Mouse (Mus musculus) MEL (cell line): Measurements from ENCODE around the gene Eps15. TPM values are rescaled to one million over a fixed set of nuclear protein-coding genes. Genes with fewer than 3 reads are reported as not detected.

Experiments
- DNase-seq: peaks from one replicate; pipeline ENCODE4 v3.0.0; 2011; ENCODE audit warnings: low read depth, low spot score
- H3K27ac ChIP-seq: 2 replicates; pipeline ENCODE4 v1.5.1; 2012; ENCODE audit warnings: low read depth, mild to moderate bottlenecking, control low read depth, low read length, moderate library complexity; ENCODE audit not compliant: control insufficient read depth
- H3K27me3 ChIP-seq, 2 experiments: fragments of 150-350 bp in 1 of 2; sonication (generic) in 1 of 2; 2 replicates each; pipeline ENCODE4 v1.6.1; 2012; ENCODE audit warnings: low read length in 2 of 2, mild to moderate bottlenecking in 2 of 2, improper control_type of control experiment in 1 of 2, moderate library complexity in 1 of 2; ENCODE audit not compliant: insufficient read depth in 2 of 2, control insufficient read depth in 1 of 2
- H3K36me3 ChIP-seq, 2 experiments: 2 replicates each; pipeline ENCODE4 v1.6.1; 2012 to 2014; ENCODE audit warnings: low read length in 2 of 2, improper control_type of control experiment in 1 of 2, inconsistent platforms in 1 of 2, mild to moderate bottlenecking in 1 of 2; ENCODE audit not compliant: insufficient read depth in 2 of 2, control insufficient read depth in 1 of 2
- H3K4me1 ChIP-seq, 2 experiments: fragments of 150-350 bp in 1 of 2; sonication (generic) in 1 of 2; 2 replicates each; pipeline ENCODE4 v1.6.1; 2012; ENCODE audit warnings: low read length in 2 of 2, improper control_type of control experiment in 1 of 2, mild to moderate bottlenecking in 1 of 2; ENCODE audit not compliant: insufficient read depth in 2 of 2, control insufficient read depth in 1 of 2
- H3K4me3 ChIP-seq, 2 experiments: fragments of 150-350 bp in 1 of 2; sonication (generic) in 1 of 2; 2 replicates each; pipeline ENCODE4 v1.5.1; 2012; ENCODE audit warnings: low read depth in 2 of 2, low read length in 2 of 2, mild to moderate bottlenecking in 2 of 2, moderate library complexity in 2 of 2, control low read depth in 1 of 2, improper control_type of control experiment in 1 of 2; ENCODE audit not compliant: control insufficient read depth in 1 of 2, insufficient read depth in 1 of 2
- H3K79me2 ChIP-seq: 2 replicates; pipeline ENCODE4 v1.6.1; 2012; ENCODE audit warnings: mild to moderate bottlenecking, low read length, moderate library complexity; ENCODE audit not compliant: control insufficient read depth, poor library complexity, insufficient read depth
- H3K9ac ChIP-seq: 2 replicates; pipeline ENCODE4 v1.6.1; 2012; ENCODE audit warnings: low read depth, mild to moderate bottlenecking, control low read depth, low read length, moderate library complexity; ENCODE audit not compliant: control insufficient read depth, poor library complexity, severe bottlenecking
- H3K9me3 ChIP-seq: fragments of 150-350 bp; sonication (generic); replicated peaks from 2 replicates; pipeline ENCODE4 v1.6.1; 2012; ENCODE audit warnings: mild to moderate bottlenecking, low read length, improper control_type of control experiment, moderate library complexity; ENCODE audit not compliant: insufficient read depth
- E2F4 ChIP-seq: IDR thresholded peaks from 2 replicates; pipeline ENCODE4 v1.6.1; 2011; ENCODE audit warnings: low read depth, low read length, improper control_type of control experiment, borderline replicate concordance
- EP300 ChIP-seq, 2 experiments: IDR thresholded peaks; 2 replicates each; pipeline ENCODE4 v1.6.1; 2011; ENCODE audit warnings: improper control_type of control experiment in 2 of 2, low read length in 2 of 2, low read depth in 1 of 2, mild to moderate bottlenecking in 1 of 2
- GABPA ChIP-seq: IDR thresholded peaks from 2 replicates; pipeline ENCODE4 v1.6.1; 2012; ENCODE audit warnings: low read depth, mild to moderate bottlenecking, inconsistent platforms, low read length, improper control_type of control experiment, moderate library complexity
- KAT2A ChIP-seq: conservative IDR thresholded peaks from 2 replicates; pipeline ENCODE4 v1.6.1; 2012; ENCODE audit warnings: low read depth, low read length, improper control_type of control experiment, inconsistent platforms
- MAX ChIP-seq: IDR thresholded peaks from 2 replicates; pipeline ENCODE4 v1.6.1; 2011; ENCODE audit warnings: low read length, improper control_type of control experiment
- MYB ChIP-seq: IDR thresholded peaks from 2 replicates; pipeline ENCODE4 v1.6.1; 2011; ENCODE audit warnings: mild to moderate bottlenecking, low read depth, low read length, improper control_type of control experiment
- MYC ChIP-seq: IDR thresholded peaks from 2 replicates; pipeline ENCODE4 v1.6.1; 2011; ENCODE audit warnings: low read depth, mild to moderate bottlenecking, low read length, improper control_type of control experiment, moderate library complexity
- NELFE ChIP-seq: IDR thresholded peaks from 2 replicates; pipeline ENCODE4 v1.6.1; 2011; ENCODE audit warnings: low read depth, low read length, improper control_type of control experiment
- POLR2AphosphoS2 ChIP-seq: IDR thresholded peaks from 2 replicates; pipeline ENCODE4 v1.6.1; 2011; ENCODE audit warnings: low read length, improper control_type of control experiment
- SIN3A ChIP-seq: IDR thresholded peaks from 2 replicates; pipeline ENCODE4 v1.6.1; 2012; ENCODE audit warnings: low read length, improper control_type of control experiment, inconsistent platforms
- TAL1 ChIP-seq: IDR thresholded peaks from 2 replicates; pipeline ENCODE4 v1.6.1; 2012; ENCODE audit warnings: mild to moderate bottlenecking, inconsistent platforms, low read length, moderate library complexity, mixed read lengths
- TCF12 ChIP-seq: IDR thresholded peaks from 2 replicates; pipeline ENCODE4 v1.6.1; 2014; ENCODE audit warnings: low read depth, mild to moderate bottlenecking, inconsistent platforms, low read length, improper control_type of control experiment, moderate library complexity
- UBTF ChIP-seq: IDR thresholded peaks from 2 replicates; pipeline ENCODE4 v1.6.1; 2012; ENCODE audit warnings: low read depth, mild to moderate bottlenecking, inconsistent platforms, low read length, improper control_type of control experiment, moderate library complexity, borderline replicate concordance; ENCODE audit not compliant: insufficient read depth
- USF2 ChIP-seq, 2 experiments: IDR thresholded peaks; 2 replicates each; pipeline ENCODE4 v1.6.1; 2011 to 2012; ENCODE audit warnings: improper control_type of control experiment in 2 of 2, low read length in 2 of 2, borderline replicate concordance in 1 of 2, inconsistent platforms in 1 of 2, low read depth in 1 of 2, mild to moderate bottlenecking in 1 of 2; ENCODE audit not compliant: insufficient read depth in 1 of 2
- ZNF384 ChIP-seq: IDR thresholded peaks from 2 replicates; pipeline ENCODE4 v1.6.1; 2012; ENCODE audit warnings: low read depth, mild to moderate bottlenecking, inconsistent platforms, low read length, improper control_type of control experiment
- polyA plus RNA-seq, 2 experiments: library from polyadenylated mRNA; stranded (reverse) in 1 of 2; unstranded in 1 of 2; fragments of >175 nt in 1 of 2; fragments of >200 nt in 1 of 2; gene quantifications; 2 replicates each; pipeline versions ENCODE4 v1.2.1 to v1.2.4; 2012; ENCODE audit warnings: low replicate concordance in 2 of 2, low read depth in 1 of 2; ENCODE audit not compliant: insufficient read length in 2 of 2, insufficient read depth in 1 of 2, missing spikeins in 1 of 2
- total RNA-seq: library from RNA; depleted of rRNA; stranded (reverse); fragments of 300-350 nt; gene quantifications from 2 replicates; pipeline ENCODE4 v1.2.3, GENCODE M21; 2012

Eps15 gene
- total and polyA plus RNA-seq, 3 experiments, result 19.7 to 107 (median 53.3) TPM

DNA sequence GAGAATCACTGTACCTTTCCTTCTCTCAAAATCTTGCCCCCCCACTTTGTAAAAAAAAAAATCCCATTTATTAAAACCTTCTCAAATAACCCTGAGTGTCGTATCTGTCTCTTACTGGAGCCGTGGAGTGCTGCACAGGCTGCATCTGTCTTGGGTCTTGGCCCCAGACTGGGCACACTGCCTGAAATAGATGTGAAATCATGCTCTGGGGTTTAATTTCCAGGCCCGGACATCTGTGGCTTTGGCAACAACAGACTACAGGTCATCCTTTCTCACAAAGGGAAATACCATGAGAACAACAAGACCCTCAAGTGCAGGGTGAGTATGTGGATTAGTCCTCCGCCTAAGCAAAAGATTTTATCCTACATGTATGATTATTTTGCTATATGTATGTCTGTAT lies 38.1 kb upstream of the Eps15 start:
- no peak overlapping the region for H3K4me3 ChIP-seq
- H3K9me3 ChIP-seq, result no peaks in the 10 kb centered on the region
- H3K27ac ChIP-seq, result no peak overlapping the region
- no peaks in the 10 kb centered on the region for H3K79me2 ChIP-seq
- H3K9ac ChIP-seq, result no peak overlapping the region
- H3K4me1 ChIP-seq, result peaks cover 2 to 11% of the 10 kb centered on the region in 2 experiments; a peak in 3 of 4 replicates
- TF ChIP-seq POLR2AphosphoS2 (no peak), MAX (no peak), NELFE (no peak), MYC (no peak), MYB (no peak), EP300 (IDR thresholded peaks at IDR 0.05; ENCODE audit: low read depth in 1 of 2, low read length in 2 of 2) (no peak), TCF12 (no peak), GABPA (no peak), UBTF (no peak), USF2 (IDR thresholded peaks at IDR 0.05; ENCODE audit: borderline replicate concordance in 1 of 2, insufficient read depth in 1 of 2, low read depth in 1 of 2, low read length in 2 of 2) (no peak), ZNF384 (no peak), TAL1 (no peak), E2F4 (no peak), KAT2A (no peak), SIN3A (no peak)
- peaks cover 0 to 7% of the 10 kb centered on the region in 2 experiments; a peak in 2 of 4 replicates for H3K36me3 ChIP-seq
- no peak for DNase-seq
- no peaks in the 10 kb centered on the region; a peak in 1 of 4 replicates for H3K27me3 ChIP-seq

DNA sequence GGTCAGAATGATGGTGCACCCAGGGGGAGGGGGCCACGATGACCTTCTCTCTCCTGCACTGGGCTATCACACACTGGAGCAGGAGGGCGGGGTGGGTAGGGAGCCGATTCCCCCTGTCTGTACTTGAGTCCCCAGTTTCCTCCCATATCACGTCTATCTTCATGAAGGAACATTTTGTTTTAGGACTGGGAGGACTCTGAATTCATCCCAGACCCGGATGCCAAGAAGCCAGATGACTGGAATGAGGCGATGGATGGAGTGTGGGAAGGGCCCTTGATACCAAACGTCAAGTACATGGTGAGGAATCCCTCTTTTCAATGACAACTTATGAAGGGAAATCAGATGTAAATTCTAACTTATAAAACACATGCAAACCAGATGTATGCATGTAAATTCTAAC lies 35.6 kb upstream of the Eps15 start:
- Histone ChIP-seq H3K4me1 (no peaks in the 10 kb centered on the region), H3K79me2 (no peaks in the 10 kb centered on the region), H3K27ac (no peak overlapping the region), H3K4me3 (no peak overlapping the region), H3K9me3 (no peaks in the 10 kb centered on the region), H3K9ac (no peak overlapping the region)
- no peak for DNase-seq
- no peak for TF ChIP-seq E2F4
- TF ChIP-seq, all 39 proteins: peak for 0
- H3K27me3 ChIP-seq, result peaks cover 0 to 1% of the 10 kb centered on the region in 2 experiments; a peak in 2 of 4 replicates
- no peaks in the 10 kb centered on the region for H3K36me3 ChIP-seq
